Mouse (Mus musculus) cerebellum, adult 9-10 months (tissue): ENCODE results near the gene Clec3a.
A peak's percentile ranks its signal among the peaks of the same experiment; 100 is the strongest.

Source experiments
- DNase-seq: peaks from one replicate; pipeline ENCODE4 v3.0.0; 2022

The Clec3a gene

GRCm38 (mm10) chr8:114417786-114418185 lies at the start of gene Clec3a:
TSS of gene Clec3a (plus strand) at chr8:114418086.
- no peak for DNase-seq

- DNase-seq = peak; percentile 93
These were observed 48.6 kb upstream of the Clec3a start for GRCm38 (mm10) chr8:114369038-114369976.

DNA sequence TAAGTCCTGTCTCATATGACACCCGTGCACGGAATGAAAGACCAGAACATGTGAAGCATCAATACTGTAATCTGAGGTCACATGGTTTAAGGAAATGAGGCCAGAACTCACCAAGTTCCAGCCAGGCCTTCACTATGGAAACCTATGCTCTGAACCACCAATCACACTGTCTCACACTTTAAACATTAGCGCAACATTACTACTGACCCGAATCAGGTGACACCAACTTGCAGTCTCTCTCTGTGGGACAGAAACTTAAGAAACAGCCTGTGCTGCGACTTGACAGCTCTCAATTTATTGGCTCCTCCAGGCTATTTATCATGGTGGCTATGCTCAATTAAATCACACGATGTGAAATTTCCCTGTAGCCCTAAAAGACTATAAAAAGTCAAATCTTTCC lies 43.5 kb upstream of the Clec3a start:
- no peak for DNase-seq

DNA sequence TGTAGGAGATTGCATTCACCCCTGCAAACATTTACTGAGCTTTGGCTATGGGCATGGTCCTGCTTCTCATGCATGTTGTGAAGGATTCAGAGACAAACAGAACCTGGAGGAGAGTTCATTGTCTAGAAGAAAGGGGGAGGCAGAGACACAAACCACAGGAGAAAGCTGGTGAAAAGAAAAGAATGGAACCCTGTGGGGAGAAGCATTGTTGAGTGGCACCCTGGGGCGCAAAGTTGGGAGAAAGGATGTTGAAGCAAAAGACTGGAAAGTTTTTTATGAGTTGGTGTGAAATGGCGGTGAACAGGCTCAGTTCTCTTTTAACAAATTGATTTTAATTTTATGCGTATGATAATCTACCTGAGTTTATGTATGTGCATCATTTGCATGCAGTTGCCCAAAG lies 33.7 kb upstream of the Clec3a start:
- DNase-seq = no peak

DNA sequence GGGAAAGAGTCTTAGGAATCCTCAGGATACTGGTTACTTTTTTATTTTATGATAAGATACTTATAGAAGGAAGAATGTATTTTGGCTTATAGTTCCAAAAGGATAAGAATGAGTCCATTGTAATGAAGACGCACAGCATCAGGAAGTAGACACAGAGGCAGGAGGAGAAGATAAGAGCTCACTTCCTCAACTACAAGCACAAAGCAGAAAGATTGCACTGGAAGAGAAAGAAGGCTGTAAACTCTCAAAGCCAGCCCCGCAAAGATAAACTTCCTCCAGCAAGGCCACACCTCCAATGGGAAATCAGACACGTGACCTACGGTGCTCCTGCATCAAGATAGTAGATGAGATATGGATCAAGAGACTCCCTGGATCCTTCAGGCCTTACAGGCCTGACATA lies 30.4 kb upstream of the Clec3a start:
- DNase-seq = no peak

DNA sequence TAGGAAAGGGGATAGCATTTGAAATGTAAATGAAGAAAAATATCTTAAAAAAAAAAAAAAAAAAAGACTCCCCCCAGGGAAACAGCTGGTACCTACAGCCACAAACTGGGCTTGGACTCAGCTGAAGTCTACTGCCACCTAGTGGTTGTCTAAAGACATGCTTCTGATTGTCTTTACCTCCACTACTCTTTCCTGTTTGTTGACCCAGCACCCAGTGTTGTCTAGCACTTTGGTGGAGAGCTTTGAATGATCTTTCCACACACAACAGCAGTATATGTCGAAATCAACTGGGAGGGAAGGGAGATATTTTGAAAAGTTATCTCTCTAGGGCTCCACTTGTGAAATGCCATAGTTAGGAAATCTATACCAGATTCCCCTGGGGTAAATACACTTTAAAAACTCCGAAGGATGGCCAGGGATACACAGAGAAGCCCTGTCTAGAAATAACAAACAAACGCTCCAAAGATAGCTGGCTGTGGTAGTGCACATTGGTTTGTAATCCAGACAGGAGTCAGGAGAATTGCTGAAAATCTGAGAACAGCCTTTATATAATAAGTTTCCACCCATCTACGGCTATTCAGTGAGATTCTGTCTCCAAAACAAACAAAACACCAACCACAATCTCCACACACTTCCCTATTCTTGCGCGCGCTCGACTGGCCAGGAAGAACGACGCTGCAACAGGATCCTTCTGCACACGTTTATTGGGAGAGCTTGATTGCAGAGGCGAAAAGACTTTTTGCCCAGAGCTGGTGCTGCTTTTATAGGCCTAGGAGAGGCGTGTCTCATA lies 27.2 kb upstream of the Clec3a start:
- no peak for DNase-seq

DNA sequence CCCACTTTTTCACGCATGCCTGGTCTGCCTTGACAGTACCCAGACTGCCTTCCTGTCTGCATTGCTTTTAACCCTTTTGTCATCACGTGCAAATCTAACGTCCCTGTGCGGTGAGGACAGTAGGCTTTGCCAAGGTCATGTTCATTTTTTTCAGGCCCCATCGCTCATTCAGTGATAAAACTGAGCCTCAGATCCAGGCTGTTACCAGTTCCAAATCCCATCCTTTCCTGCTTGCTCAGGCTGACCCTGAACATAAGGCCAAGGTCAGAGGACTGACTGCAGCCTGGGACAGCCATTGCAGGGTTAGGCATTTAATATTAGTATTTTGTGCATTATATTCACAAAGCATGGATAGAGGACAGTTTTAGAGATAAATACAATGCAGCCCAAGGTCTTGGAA lies 19.6 kb upstream of the Clec3a start:
- no peak for DNase-seq

- no peak for DNase-seq
These were observed 18.6 kb upstream of the Clec3a start for GRCm38 (mm10) chr8:114399273-114399672.

DNA sequence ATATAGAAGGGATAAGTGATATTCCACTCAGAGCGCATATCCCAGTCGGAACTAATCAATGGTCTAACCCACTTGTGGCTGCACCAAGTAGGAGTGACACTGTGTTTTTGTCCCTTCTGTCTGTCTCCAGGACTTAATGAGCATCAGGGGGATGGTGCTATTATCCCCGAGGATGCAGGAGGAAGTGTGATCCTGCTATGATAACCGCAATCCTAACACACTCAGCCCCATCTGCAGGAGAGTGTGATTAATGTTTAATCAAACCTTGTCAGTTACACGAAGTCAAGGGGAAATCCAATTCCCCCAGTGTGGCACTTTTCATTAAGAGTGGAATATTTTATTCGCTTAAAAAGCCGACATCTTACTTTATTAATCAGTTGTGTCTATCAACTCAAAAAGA lies 16.2 kb upstream of the Clec3a start:
- no peak for DNase-seq

DNA sequence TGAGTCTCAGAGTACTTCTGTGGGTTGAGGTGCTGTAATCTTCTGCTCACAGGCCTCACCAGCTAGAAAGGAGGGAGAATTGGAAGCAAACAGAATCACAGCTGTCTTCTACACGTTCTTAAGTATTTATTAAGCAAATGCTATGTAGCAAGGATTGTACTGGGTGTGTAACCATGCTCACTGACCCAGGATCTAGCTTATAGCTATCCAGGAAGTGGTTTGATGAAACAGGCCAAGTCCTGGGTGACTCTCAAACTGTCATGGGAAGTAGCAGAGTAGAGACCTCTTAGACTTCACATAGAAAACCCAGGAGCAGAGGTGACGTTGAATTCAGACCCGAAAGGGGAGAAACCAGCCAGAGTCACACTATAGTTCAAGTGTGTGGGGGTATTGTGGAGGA lies 6.5 kb upstream of the Clec3a start:
- DNase-seq = no peak

GRCm38 (mm10) chr8:114418486-114418885 lies 600 bp downstream of the Clec3a start:
- DNase-seq = no peak

DNA sequence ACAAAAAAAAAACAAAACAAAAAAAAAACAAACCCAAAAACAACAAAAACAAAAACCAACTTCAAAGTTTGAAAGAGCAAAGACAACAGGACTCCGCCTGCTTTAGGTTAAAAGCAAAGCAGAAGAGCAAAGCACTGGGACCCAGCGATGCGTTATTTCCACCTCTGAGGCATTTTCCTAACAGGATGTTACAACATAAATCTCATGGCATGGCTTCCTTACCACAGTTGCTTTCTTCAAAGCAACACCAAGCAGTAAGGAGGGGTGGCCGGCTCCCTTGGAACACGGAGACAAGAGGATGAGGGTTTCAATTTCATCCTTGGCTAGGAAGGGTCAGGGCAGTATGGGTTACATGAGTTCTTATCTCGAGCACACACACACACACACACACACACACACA lies 1.0 kb downstream of the Clec3a start:
- no peak for DNase-seq

GRCm38 (mm10) chr8:114421544-114421943 lies 3.7 kb downstream of the Clec3a start:
- DNase-seq = no peak

GRCm38 (mm10) chr8:114438236-114438635 lies 20.4 kb downstream of the Clec3a start:
- peak; percentile 60 for DNase-seq

DNA sequence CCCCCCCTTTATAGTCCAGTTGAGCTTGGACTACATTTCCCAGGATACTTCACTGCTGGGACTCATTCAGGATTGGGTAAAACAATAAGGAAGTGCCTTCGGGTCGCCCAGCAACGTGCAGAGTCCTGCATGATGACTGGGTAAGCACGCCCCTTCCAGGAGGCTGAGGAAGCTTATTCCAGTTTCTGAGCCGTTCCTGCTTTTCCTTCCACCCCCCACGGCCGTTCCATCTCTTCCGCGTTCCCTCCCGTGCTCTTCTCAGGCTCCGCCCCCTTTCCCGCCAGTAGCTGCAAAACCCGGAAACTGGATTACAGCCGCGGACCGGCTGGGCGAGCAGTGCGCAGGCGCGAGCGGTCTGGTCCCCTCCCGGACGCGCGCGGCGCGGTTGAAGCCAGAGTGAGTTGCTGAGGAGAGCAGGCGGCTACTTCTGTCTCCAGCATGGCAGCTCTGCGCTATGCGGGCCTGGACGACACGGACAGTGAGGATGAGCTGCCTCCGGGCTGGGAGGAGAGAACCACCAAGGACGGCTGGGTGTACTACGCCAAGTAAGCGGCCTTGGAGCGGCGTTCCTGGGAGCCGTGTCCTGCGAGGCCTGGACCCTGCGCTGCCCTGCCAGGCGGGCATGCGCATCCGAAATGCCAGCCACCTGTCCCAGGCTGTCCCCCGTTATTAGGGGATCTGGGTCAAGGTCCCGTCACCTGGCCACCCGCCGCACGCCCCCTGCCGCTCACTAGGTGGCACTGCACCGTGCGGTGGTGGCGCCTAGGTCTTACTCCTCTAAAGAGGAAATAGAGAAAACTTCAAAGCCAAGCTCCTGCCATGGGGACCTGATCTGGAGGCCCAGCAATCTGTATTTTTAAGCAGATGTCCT lies 21.7 kb downstream of the Clec3a start, which contains the start of gene Wwox:
Gene Wwox (plus strand): TSS at position 322 of the 871 bp plus-strand sequence.
- DNase-seq = peak; percentile 100

DNA sequence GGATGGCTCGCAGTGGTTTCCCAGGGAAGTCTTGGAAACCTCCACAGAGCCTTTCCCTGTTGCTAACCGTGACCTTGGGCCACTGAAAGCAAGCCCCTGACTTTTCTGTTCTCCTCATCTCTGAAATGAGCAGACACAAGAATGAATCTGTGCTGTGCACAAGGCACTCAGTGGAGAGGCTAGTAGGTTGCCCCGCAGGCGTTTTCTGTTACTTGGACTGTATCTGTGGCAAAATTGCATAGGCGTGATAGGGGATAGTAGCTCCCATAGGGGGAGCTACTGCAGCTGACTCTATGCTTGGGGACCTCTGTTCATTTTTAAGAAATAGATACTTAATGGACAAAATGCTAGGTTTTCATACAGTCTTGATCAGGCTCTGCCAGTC lies 22.3 kb downstream of the Clec3a start:
- no peak for DNase-seq

- DNase-seq = peak; percentile 51
These were observed 23.7 kb downstream of the Clec3a start for GRCm38 (mm10) chr8:114441616-114442015.

GRCm38 (mm10) chr8:114446884-114447283 lies 29.0 kb downstream of the Clec3a start:
- DNase-seq = no peak

GRCm38 (mm10) chr8:114452278-114452677 lies 34.4 kb downstream of the Clec3a start:
- no peak for DNase-seq

GRCm38 (mm10) chr8:114452781-114453221 lies 34.9 kb downstream of the Clec3a start:
- peak; percentile 87 for DNase-seq

DNA sequence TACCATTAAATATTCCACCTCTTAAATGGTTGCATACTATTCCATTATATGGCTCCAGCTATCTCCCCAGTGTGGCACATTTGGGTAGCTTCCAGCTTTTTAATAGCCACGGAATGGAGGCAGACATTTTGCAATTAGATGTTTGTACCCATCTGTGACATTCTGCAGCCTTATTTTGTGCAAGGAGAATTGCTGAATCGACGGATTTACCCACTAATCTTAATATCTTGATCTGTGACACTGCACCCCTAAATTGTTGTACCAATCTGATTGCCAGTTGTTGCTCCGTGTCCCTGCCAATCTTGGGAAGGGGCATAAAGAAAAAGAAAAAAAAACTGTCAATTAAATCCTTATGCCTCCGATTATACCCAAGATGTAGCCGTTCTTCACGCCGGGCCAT lies 37.4 kb downstream of the Clec3a start:
- DNase-seq = no peak

DNA sequence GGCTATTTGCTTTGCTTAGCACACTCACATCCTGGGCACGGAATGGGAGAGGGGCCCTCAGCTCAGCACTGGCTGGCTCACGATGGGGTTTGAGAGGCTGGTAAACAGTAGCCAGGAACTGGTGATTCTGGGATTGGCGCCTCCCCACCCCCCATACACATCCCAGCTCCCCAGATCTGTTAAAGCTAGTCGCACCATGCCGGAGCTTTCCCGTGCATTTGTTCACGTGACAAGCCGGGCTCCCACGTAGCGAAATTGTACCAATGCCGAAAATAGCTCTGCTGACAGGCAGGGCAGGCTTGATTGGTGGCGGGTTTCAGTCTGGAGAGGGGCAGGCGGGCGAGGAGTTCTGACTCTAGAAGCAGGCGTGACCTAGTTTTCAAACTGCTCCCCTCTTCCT lies 38.1 kb downstream of the Clec3a start:
- peak; percentile 54 for DNase-seq
